Mouse (Mus musculus) midbrain, embryonic 14.5 days (tissue): ENCODE data around the gene Gm28870. TPM values are rescaled to one million over a fixed set of nuclear protein-coding genes. Genes with fewer than 3 reads are reported as not detected.
"Not testable (repeated sequence)": the region's sequence is repeated elsewhere in the genome, so short reads cannot be mapped to it uniquely, and the experiment has no call there.

Experiments
- ATAC-seq: fragments of 200-750 bp; cut with Nextera tagmentation; 2 replicates; pipeline ENCODE4 v1.8.0; 2017; ENCODE audit warnings: moderate number of reproducible peaks, moderate library complexity; ENCODE audit not compliant: low FRiP score, low TSS enrichment
- DNase-seq: peaks from one replicate; pipeline ENCODE4 v3.0.0-alpha.2; 2015
- H3K27ac ChIP-seq: fragments of 300-500 bp; sonication (generic); replicated peaks from 2 replicates; pipeline ENCODE4 v1.5.1; 2014; ENCODE audit warnings: mild to moderate bottlenecking, low read depth, low read length, moderate library complexity
- H3K27me3 ChIP-seq: fragments of 300-500 bp; sonication (generic); 2 replicates; pipeline ENCODE4 v1.6.1; 2014; ENCODE audit warnings: low read length, control low read depth, mixed read lengths; ENCODE audit not compliant: control insufficient read depth, insufficient read depth
- H3K36me3 ChIP-seq: fragments of 300-500 bp; sonication (generic); 2 replicates; pipeline ENCODE4 v1.6.1; 2014; ENCODE audit warnings: low read length, control low read depth; ENCODE audit not compliant: control insufficient read depth, insufficient read depth
- H3K4me1 ChIP-seq: fragments of 300-500 bp; sonication (generic); 2 replicates; pipeline ENCODE4 v1.6.1; 2014; ENCODE audit warnings: mild to moderate bottlenecking, antibody characterized with exemption, low read length, control low read depth; ENCODE audit not compliant: control insufficient read depth, insufficient read depth
- H3K4me2 ChIP-seq: fragments of 300-500 bp; sonication (generic); 2 replicates; pipeline ENCODE4 v1.6.1; 2014; ENCODE audit warnings: mild to moderate bottlenecking, low read length, moderate library complexity
- H3K4me3 ChIP-seq: fragments of 300-500 bp; sonication (generic); replicated peaks from 2 replicates; pipeline ENCODE4 v1.5.1; 2014; ENCODE audit warnings: low read depth, low read length
- H3K9ac ChIP-seq: fragments of 300-500 bp; sonication (generic); replicated peaks from 2 replicates; pipeline ENCODE4 v1.6.1; 2014; ENCODE audit warnings: mild to moderate bottlenecking, low read length, moderate library complexity
- H3K9me3 ChIP-seq: fragments of 300-500 bp; sonication (generic); 2 replicates; pipeline ENCODE4 v1.6.1; 2016; ENCODE audit warnings: low read length, control low read depth, mixed read lengths; ENCODE audit not compliant: control insufficient read depth
- WGBS: fragments of 180-500 bp; shearing (Covaris S2); extraction: QIAGEN DNeasy Blood & Tissue Kit; methylation state at CpG from one replicate; pipeline ENCODE4 v1.1.7; 2014; 5-methylcytosine and 5-hydroxymethylcytosine counted together
- polyA plus RNA-seq: library from polyadenylated mRNA; unstranded; fragments of >200 nt; fragmentation: Nextera tagmentation; extraction: Ambion mirVana; gene quantifications from 2 replicates; pipeline ENCODE4 v1.2.1, GENCODE M21; 2014

The Gm28870 gene
- polyA plus RNA-seq: not detected in 2 replicates

- not testable (repeated sequence) for DNase-seq, H3K9ac ChIP-seq, H3K27me3 ChIP-seq, H3K27ac ChIP-seq, H3K4me1 ChIP-seq, ATAC-seq, H3K4me2 ChIP-seq, H3K36me3 ChIP-seq, H3K9me3 ChIP-seq, H3K4me3 ChIP-seq
- whole genome bisulfite sequencing: no CpG with 5 or more reads among the region's 2 CpGs
These were observed at the start of gene Gm28870 for GRCm38 (mm10) chrY:50096976-50097375. Gene Gm28870 (plus strand): TSS chrY:50097276.
